Mouse (Mus musculus): ENCODE measurements around the gene Bhlha15.

GRCm38 (mm10) chr5:144189327-144189726 is 759 bp upstream of the Bhlha15 start:
- no peak for TF ChIP-seq CTCF (IDR thresholded peaks at IDR 0.05; ENCODE audit: low read depth, low read length)
- TF ChIP-seq POLR2A (IDR thresholded peaks at IDR 0.05; ENCODE audit: insufficient read depth, low read length) = no peak

All from ES-Bruce4 (cell line).